Mouse (Mus musculus) CH12F3 (cell line): Measurements from ENCODE around the gene Akt1.

Experiments used
- in situ Hi-C: fragments of 300-500 bp; cut with MboI; formaldehyde crosslinking; loops from 2 replicates; pipeline ENCODE4 v1.14.3; 2020; ENCODE audit warnings: low sequenced_read_pairs

The Akt1 gene

DNA sequence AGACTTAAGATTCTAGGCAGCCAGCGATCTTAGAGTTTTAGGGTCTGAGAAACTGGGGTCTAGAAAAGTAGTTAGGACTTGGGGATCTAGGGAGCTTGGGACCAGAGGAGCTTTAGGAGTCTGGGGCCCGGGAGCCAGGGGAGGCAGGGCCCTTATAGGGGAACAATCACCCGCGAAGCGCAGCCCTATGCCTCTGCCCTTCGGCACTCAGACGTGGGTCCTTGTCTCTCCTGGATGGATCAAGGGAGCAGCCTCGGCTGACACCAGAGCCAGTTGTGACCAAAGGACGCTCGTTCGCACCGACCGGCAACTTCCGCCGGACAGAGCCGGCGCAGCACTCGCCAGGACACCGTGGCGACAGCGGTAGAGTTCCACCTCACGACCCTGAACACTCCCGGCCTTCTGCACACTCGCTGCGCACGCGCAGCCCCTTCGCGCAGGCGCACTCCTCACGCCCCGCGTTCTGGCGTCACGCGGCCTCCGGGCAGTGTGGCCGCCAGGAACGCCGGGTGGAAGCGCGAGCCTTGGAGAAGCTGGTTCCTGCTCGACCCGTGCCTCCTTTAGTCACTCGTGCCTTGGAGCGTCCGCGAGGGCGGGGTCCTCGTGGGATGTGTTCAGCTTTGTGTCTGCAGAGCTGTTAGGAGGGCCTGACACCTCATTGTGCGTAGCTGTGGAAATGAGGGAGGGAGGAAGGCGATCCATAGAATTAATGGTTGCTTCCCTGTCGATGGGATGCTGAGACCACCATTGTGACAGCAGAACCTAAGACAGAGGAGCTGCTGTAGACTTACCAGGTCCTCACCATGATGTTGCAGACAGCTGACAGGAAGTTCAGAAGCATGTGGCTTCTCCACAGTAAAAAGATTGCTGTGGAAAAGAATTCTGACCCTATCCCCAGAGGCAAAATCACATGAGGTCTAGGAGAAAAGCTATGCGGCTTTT is 18.8 kb upstream of the Akt1 start:
- in situ Hi-C loops = no loop called here

GRCm38 (mm10) chr12:112688458-112688857 is 13.8 kb upstream of the Akt1 start:
- in situ Hi-C loops = no loop called here

GRCm38 (mm10) chr12:112683351-112683750 is 8.7 kb upstream of the Akt1 start:
- in situ Hi-C loops = no loop called here

DNA sequence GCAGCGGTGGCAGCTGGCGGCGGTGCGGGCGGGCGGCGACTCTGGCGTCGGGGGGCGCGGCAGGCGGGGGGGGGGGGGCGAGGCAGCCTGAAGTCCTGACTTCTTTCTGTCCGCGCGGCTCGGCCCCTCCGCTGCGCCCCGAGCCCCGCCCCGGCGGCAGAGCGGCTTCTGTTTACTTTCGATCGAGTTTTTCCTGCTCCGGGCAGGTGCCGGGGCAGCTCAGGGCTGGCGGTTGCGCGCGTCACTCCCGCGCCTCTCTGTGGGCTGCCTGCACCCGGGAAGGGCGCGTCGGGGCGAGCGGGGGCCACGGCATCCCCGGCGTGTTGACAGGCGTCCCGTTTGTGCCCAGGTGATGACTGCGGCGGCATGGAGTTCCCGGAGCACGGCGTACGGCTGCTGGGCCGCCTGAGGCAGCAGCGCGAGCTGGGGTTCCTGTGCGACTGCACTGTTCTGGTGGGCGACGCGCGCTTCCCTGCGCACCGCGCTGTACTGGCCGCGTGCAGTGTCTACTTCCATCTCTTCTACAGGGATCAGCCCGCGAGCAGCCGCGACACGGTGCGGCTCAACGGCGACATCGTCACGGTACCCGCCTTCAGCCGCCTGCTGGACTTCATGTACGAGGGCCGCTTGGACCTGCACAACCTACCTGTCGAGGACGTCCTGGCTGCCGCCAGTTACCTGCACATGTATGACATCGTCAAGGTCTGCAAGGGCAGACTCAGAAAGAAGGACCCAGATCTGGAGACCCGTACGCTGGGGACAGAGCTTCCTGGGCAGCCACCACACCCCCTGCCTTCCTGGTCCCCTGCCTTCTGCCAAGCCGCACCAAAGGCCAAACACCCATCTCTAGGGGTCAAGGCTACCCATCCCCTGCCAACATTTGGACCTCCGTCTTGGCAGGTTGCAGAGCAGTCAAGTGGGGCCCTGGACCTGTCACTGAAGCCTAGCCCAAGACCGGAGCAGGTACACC is 4.6 kb upstream of the Akt1 start:
- in situ Hi-C loops = no loop called here

DNA sequence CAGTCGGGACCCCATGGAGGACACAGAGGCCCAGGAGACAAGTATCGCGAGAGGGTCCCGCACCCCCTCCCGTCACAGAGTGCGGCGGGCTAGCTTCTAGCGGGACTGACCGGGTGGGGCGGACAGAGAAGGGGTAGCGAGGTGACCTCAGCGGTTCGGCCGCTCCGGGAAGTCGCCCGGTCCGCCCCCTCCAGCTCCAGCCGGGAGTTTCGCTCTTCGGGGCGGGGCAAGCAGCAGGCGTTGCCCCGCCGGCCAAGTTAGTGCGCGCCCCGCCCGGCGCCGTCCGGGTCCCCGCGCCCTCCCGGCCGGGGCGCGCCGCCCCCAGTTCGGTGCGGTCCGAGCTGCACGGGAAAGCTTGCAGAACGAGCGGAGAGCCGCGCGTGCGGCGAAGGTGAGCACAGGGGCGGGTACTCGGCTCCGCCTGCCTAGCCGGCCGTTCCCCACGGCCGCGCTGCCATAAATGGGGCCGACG is 3.9 kb upstream of the Akt1 start, which contains the start of gene Zbtb42:
Zbtb42 (plus strand) TSS at position 274 of the 472 bp plus-strand sequence.
- in situ Hi-C loops = no loop called here

GRCm38 (mm10) chr12:112677943-112678554 is 3.4 kb upstream of the Akt1 start:
- in situ Hi-C loops = no loop called here

DNA sequence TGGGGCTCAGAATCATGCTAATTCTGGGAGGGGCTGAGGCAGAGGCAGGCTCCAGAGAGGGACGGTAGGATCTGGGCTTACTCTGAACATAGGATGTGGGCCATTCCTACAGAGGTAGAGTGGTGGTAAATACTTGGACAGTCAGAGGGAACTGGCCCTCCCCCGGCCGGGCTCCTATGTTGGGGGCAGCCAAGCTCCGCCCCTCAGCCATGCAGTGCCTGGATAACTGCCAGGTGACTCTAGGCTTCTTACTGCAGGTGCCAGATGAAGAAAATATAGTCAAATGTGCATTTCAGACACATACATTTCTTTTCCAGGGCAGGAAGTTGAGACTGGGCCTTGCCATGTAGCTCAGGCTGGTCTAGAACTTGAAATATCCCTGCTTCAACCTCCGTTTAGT is 2.4 kb upstream of the Akt1 start:
- in situ Hi-C loops = no loop called here

GRCm38 (mm10) chr12:112675245-112676035 is 756 bp upstream of the Akt1 start:
- in situ Hi-C loops = no loop called here

DNA sequence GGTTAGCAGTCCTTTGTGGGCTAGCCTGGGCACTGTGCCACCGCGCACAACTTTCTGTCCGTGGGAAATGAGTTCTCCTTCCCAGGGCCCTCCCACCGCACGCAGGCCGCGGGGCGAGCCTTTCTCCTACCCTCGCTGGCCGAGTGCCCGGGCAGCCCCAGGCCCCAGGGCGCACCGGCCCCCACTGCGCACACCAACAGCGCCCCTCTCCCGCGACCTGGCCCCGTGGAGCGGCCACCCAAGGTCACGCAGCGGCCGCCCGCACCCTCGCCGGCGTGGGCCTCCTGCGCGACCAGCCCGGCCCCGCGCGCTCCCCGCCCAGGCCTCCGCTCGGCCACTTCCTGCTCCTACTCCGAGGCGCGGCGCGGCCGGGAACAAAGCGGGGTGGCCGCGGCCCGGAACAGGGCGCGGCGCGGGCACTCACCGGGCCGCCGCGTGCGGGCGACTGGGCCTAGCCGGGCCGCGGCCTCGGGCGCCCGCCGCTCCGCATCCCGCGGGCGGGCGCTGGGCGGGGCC is 1.1 kb downstream of the Akt1 start:
- in situ Hi-C loops = no loop called here

GRCm38 (mm10) chr12:112672744-112673575 is 1.7 kb downstream of the Akt1 start:
- in situ Hi-C loops = no loop called here

GRCm38 (mm10) chr12:112671891-112672290 is 2.8 kb downstream of the Akt1 start:
- in situ Hi-C loops = no loop called here

GRCm38 (mm10) chr12:112670718-112671393 is 3.8 kb downstream of the Akt1 start:
- in situ Hi-C loops = no loop called here

DNA sequence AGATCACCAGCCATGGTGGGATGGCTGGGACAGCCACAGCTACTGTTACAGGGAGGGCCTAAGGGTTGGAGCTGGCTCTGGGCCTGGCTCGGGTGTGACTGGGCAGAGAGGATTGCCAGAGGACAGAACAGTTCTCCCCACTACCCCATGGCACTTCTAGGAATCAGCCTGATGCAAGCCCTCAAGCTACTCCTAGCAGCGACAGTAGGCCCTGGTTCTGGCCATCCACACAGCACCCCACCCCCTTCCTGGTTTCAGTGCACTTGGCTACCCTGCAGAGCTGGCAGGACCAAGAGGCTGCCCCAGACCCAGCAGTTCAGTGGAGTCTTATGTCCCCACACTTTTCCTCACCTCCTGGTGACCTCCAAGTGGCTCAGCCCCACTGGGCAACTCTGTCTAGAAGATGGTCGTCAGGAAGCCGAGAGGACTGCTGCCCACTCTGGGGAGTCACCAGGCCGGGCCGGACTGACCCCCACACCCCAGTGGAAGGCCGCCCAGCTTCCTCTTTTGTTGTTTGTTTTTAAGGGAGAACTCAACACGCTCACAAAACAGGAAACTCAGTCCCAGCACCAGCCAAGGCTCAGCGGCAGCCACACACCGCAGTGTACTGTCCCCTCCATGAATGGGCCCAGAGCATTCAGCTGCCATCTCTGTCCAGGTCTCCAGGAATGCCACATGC is 6.9 kb downstream of the Akt1 start:
- in situ Hi-C loops = no loop called here

DNA sequence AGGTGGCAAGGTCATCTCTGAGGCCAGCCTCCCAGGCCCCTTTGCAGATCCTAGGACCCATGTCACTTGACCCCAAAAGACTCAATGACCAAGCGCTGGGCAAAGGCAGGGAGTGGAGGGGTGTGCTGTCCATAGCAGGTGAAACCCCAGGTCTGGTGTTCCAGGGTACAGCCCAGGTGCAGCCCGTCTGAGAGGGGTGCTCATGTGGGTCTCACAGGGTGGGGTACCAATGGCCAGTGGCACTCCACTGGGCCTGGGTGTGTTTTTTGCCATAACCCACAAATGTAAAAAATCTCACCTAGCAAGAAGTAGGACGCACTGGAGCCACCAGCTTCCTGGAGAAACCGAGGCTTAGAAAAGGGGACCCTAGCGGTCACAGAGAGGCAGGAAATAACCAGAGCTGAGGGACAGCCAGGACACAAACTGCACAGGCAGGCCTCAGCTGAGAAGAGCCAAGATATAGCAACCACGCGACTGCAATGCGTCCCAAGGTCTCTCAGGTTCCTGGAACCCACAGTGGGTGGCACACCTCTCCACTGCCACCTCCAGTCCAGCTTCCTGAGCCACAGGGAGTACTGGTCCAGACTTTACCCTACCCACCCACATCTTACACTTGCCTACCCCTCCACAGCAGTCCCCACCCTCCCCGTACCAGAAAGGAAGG is 8.7 kb downstream of the Akt1 start:
- in situ Hi-C loops = no loop called here

DNA sequence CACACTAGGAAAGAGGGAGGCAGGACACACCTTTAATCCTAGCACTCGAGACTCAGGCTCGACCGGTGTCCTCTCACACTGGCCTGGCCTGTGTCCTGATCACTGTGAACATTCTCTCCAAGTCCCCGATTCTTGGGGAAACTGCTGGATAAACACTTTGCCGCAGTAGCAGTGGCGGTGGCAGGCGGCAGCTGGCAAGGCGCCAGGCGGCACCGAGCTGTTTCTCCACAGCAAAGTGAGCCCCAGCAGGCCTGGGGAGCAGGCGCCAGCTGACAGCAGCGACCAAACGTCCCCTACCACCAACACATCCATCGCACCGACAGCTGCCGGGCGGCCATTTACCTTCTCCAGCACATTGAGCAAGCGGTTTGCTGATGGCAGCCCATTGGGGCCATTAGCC is 9.2 kb downstream of the Akt1 start:
- in situ Hi-C loops = no loop called here

GRCm38 (mm10) chr12:112664656-112665055 is 10.0 kb downstream of the Akt1 start:
- in situ Hi-C loops = loop anchor here (5.0 kb wide), 1 partner anchor 43 kb away; no protein-coding TSS in a partner anchor

GRCm38 (mm10) chr12:112664124-112664523 is 10.6 kb downstream of the Akt1 start:
- in situ Hi-C loops = loop anchor here (5.0 kb wide), 1 partner anchor 43 kb away; no protein-coding TSS in a partner anchor
